Mouse (Mus musculus) embryonic facial prominence, embryonic 11.5 days (tissue): Measurements from ENCODE around the gene Prdm5. TPM values are rescaled to one million over a fixed set of nuclear protein-coding genes. Genes with fewer than 3 reads are reported as not detected.

Experiments used
- ATAC-seq: fragments of 200-750 bp; cut with Nextera tagmentation; replicated peaks from 2 replicates; pipeline ENCODE4 v1.8.0; 2017; ENCODE audit warnings: low read depth; ENCODE audit not compliant: insufficient number of reproducible peaks, low FRiP score, low TSS enrichment
- DNase-seq: peaks from one replicate; pipeline ENCODE4 v3.0.0-alpha.2; 2015; ENCODE audit warnings: low spot score
- H3K27ac ChIP-seq: fragments of 300-500 bp; sonication (generic); replicated peaks from 2 replicates; pipeline ENCODE4 v1.5.1; 2014; ENCODE audit warnings: mild to moderate bottlenecking, low read depth, low read length, control low read depth
- H3K27me3 ChIP-seq: fragments of 300-500 bp; sonication (generic); 2 replicates; pipeline ENCODE4 v1.6.1; 2014; ENCODE audit warnings: mild to moderate bottlenecking, low read length, moderate library complexity, mixed read lengths; ENCODE audit not compliant: control insufficient read depth, insufficient read depth
- H3K36me3 ChIP-seq: fragments of 300-500 bp; sonication (generic); replicated peaks from 2 replicates; pipeline ENCODE4 v1.6.1; 2014; ENCODE audit warnings: low read depth, mild to moderate bottlenecking, low read length, moderate library complexity, mixed read lengths; ENCODE audit not compliant: control insufficient read depth, insufficient read depth
- H3K4me1 ChIP-seq: fragments of 300-500 bp; sonication (generic); 2 replicates; pipeline ENCODE4 v1.6.1; 2014; ENCODE audit warnings: low read length, mixed read lengths; ENCODE audit not compliant: control insufficient read depth, insufficient read depth
- H3K4me2 ChIP-seq: fragments of 300-500 bp; sonication (generic); 2 replicates; pipeline ENCODE4 v1.6.1; 2014; ENCODE audit warnings: low read depth, mild to moderate bottlenecking, control low read depth, low read length, moderate library complexity
- H3K4me3 ChIP-seq: fragments of 300-500 bp; sonication (generic); 2 replicates; pipeline ENCODE4 v1.5.1; 2014; ENCODE audit warnings: low read depth, low read length, control low read depth
- H3K9ac ChIP-seq: fragments of 300-500 bp; sonication (generic); replicated peaks from 2 replicates; pipeline ENCODE4 v1.6.1; 2014; ENCODE audit warnings: mild to moderate bottlenecking, control low read depth, low read length
- H3K9me3 ChIP-seq: fragments of 300-500 bp; sonication (generic); replicated peaks from 2 replicates; pipeline ENCODE4 v1.6.1; 2016; ENCODE audit warnings: mild to moderate bottlenecking, low read length, inconsistent platforms, mixed read lengths; ENCODE audit not compliant: control insufficient read depth
- WGBS: fragments of 180-500 bp; shearing (Covaris S2); extraction: QIAGEN DNeasy Blood & Tissue Kit; methylation state at CpG from one replicate; pipeline ENCODE4 v1.1.7; 2014; 5-methylcytosine and 5-hydroxymethylcytosine counted together
- polyA plus RNA-seq: library from polyadenylated mRNA; unstranded; fragments of >200 nt; fragmentation: Nextera tagmentation; extraction: Ambion mirVana; gene quantifications from 2 replicates; pipeline ENCODE4 v1.2.1, GENCODE M21; 2014

Prdm5 gene
- polyA plus RNA-seq, 1 experiment from 2014 or later, result 17.2 TPM

DNA sequence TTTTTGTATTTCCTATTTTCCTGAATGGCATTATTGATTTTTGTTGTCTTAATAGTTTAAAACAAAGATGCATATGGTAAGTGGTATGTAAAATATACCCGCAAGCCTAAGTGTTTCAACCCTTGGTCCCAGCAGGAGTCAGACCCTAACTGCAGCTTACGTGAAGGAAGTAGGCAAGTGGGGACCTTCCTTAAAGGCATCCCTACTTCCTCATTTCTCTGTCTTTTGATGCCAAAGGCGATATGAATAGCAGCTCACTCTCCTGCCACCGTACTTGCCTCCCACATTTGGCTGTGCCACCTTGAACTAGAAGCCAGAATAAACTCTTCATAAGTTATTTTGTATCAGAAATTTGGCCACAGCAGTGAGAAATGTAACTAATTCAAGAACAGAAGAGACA is 63.8 kb downstream of the Prdm5 start:
- 85% methylated on average over 4 of the region's 4 CpGs for WGBS
- H3K4me1 ChIP-seq, result no peaks in the 10 kb centered on the region
- no peak for DNase-seq
- no peak overlapping the region for H3K27ac ChIP-seq
- no peaks in the 10 kb centered on the region for H3K27me3 ChIP-seq
- no peaks in the 10 kb centered on the region for H3K9me3 ChIP-seq
- H3K9ac ChIP-seq, result no peak overlapping the region
- H3K4me3 ChIP-seq, result no peak overlapping the region
- no peaks in the 10 kb centered on the region for H3K36me3 ChIP-seq
- H3K4me2 ChIP-seq, result no peak overlapping the region
- no peak for ATAC-seq

- Histone ChIP-seq H3K27me3 (no peaks in the 10 kb centered on the region), H3K27ac (no peak overlapping the region), H3K36me3 (no peaks in the 10 kb centered on the region), H3K4me1 (no peaks in the 10 kb centered on the region), H3K4me3 (no peak overlapping the region), H3K4me2 (no peak overlapping the region), H3K9ac (no peak overlapping the region), H3K9me3 (no peaks in the 10 kb centered on the region)
- DNase-seq (no peak), ATAC-seq (no peak)
- WGBS, result 75% methylated on average over 4 of the region's 4 CpGs
These were observed 70.3 kb downstream of the Prdm5 start for GRCm38 (mm10) chr6:65849127-65849526.

- 66% methylated on average over 3 of the region's 3 CpGs for WGBS
- Histone ChIP-seq H3K4me2 (no peak overlapping the region), H3K4me1 (no peaks in the 10 kb centered on the region), H3K9me3 (no peaks in the 10 kb centered on the region), H3K9ac (no peak overlapping the region), H3K27ac (no peak overlapping the region), H3K36me3 (no peaks in the 10 kb centered on the region), H3K4me3 (no peak overlapping the region), H3K27me3 (no peaks in the 10 kb centered on the region)
- no peak for DNase-seq
- no peak for ATAC-seq
These were observed 70.9 kb downstream of the Prdm5 start for GRCm38 (mm10) chr6:65849687-65850086.

GRCm38 (mm10) chr6:65850221-65850620 is 71.4 kb downstream of the Prdm5 start:
- Histone ChIP-seq H3K4me2 (no peak overlapping the region), H3K9ac (no peak overlapping the region), H3K4me1 (no peaks in the 10 kb centered on the region), H3K9me3 (no peaks in the 10 kb centered on the region), H3K4me3 (no peak overlapping the region), H3K27ac (no peak overlapping the region), H3K36me3 (no peaks in the 10 kb centered on the region), H3K27me3 (no peaks in the 10 kb centered on the region)
- WGBS, result 95% methylated on average over 3 of the region's 3 CpGs
- DNase-seq (no peak), ATAC-seq (no peak)

DNA sequence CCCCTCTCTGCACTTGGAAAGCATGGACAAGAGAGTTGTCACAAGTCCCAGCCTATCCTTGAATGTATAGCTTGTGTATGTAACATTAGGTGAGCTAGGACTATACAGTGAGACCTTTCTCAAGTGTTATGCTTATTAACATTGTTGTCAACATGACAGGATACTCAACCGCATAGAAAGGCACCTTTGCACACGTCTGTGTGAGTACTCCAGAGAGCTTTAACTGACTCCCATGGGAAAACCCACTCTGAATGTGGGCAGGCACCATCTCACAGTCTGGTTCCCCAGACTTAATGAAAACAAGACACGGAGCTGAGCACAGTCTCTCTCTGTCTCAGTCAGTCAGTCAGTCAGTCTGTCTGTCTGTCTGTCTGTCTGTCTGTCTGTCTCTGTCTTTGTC is 75.2 kb downstream of the Prdm5 start:
- Histone ChIP-seq H3K9me3 (no peaks in the 10 kb centered on the region), H3K27me3 (no peaks in the 10 kb centered on the region), H3K9ac (no peak overlapping the region), H3K36me3 (no peaks in the 10 kb centered on the region), H3K4me2 (no peak overlapping the region), H3K4me3 (no peak overlapping the region), H3K4me1 (no peaks in the 10 kb centered on the region), H3K27ac (no peak overlapping the region)
- ATAC-seq, result no peak
- no peak for DNase-seq
- 62% methylated on average over 3 of the region's 3 CpGs for WGBS

- Histone ChIP-seq H3K4me3 (no peak overlapping the region), H3K9ac (no peak overlapping the region), H3K27ac (no peak overlapping the region), H3K4me2 (no peak overlapping the region), H3K9me3 (no peaks in the 10 kb centered on the region), H3K36me3 (no peaks in the 10 kb centered on the region), H3K27me3 (no peaks in the 10 kb centered on the region), H3K4me1 (no peaks in the 10 kb centered on the region)
- WGBS, result 75% methylated on average over 4 of the region's 4 CpGs
- no peak for DNase-seq
- no peak for ATAC-seq
These were observed 75.8 kb downstream of the Prdm5 start for GRCm38 (mm10) chr6:65854585-65854984.

GRCm38 (mm10) chr6:65860609-65861008 is 81.8 kb downstream of the Prdm5 start:
- Histone ChIP-seq H3K9ac (no peak overlapping the region), H3K27me3 (no peaks in the 10 kb centered on the region), H3K27ac (no peak overlapping the region), H3K4me2 (no peak overlapping the region), H3K36me3 (no peaks in the 10 kb centered on the region), H3K9me3 (no peaks in the 10 kb centered on the region), H3K4me1 (no peaks in the 10 kb centered on the region), H3K4me3 (no peak overlapping the region)
- WGBS, result 89% methylated on average over 5 of the region's 5 CpGs
- ATAC-seq (no peak), DNase-seq (no peak)

GRCm38 (mm10) chr6:65862836-65863235 is 84.0 kb downstream of the Prdm5 start:
- no peak overlapping the region for H3K27ac ChIP-seq
- WGBS, result 87% methylated on average over 3 of the region's 3 CpGs
- no peak overlapping the region for H3K9ac ChIP-seq
- no peak for ATAC-seq
- H3K27me3 ChIP-seq, result no peaks in the 10 kb centered on the region
- no peaks in the 10 kb centered on the region for H3K9me3 ChIP-seq
- no peak overlapping the region for H3K4me2 ChIP-seq
- H3K36me3 ChIP-seq, result no peaks in the 10 kb centered on the region
- H3K4me3 ChIP-seq, result no peak overlapping the region
- H3K4me1 ChIP-seq, result no peaks in the 10 kb centered on the region
- DNase-seq, result no peak
